Mouse (Mus musculus): ENCODE data around the gene Col6a5. TPM values are rescaled to one million over a fixed set of nuclear protein-coding genes. Genes with fewer than 3 reads are reported as not detected.
A peak's percentile ranks its signal among the peaks of the same experiment; 100 is the strongest.

Col6a5 gene
- total RNA-seq (2021): 1 to 10 TPM; 1.6 to 2.1 TPM

GRCm38 (mm10) chr9:105960533-105960932 is at the start of gene Col6a5:
Col6a5 (minus strand) TSS chr9:105960643.
- intact Hi-C loops (cut with DNase I): no loop called here
- DNase-seq (ENCODE audit: extremely low spot score in 1 of 2, low spot score in 2 of 2): peak in 1 of 2 experiments; percentile 43

- intact Hi-C loops (cut with DNase I): no loop called here
- no peak for DNase-seq (ENCODE audit: extremely low spot score in 1 of 2, low spot score in 2 of 2)
Observed at GRCm38 (mm10) chr9:105997955-105998354, 37.5 kb upstream of the Col6a5 start.

DNA sequence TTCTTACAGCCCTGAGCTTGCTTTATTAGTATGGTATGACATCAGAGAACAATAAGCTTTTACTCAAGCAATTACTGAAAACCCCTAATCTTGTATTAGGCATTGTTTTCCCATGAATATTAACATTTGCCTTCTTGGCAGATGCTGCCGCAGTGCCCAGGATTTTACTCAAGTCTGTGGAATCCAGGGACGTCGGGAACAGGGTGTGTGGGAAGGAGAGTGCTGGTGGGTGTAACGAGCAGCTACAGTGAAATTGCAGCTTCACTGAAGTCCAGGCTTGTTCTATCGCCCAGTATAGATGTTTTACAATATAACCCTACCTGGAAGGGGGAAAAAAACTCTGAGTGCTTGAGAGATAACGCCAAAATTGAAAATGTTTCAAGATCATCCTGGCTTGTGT is 32.0 kb upstream of the Col6a5 start:
- no peak for DNase-seq (ENCODE audit: extremely low spot score in 1 of 2, low spot score in 2 of 2)
- intact Hi-C loops (cut with DNase I): loop anchor here (5.0 kb wide), 1 partner anchor 40 kb away; no protein-coding TSS in a partner anchor

DNA sequence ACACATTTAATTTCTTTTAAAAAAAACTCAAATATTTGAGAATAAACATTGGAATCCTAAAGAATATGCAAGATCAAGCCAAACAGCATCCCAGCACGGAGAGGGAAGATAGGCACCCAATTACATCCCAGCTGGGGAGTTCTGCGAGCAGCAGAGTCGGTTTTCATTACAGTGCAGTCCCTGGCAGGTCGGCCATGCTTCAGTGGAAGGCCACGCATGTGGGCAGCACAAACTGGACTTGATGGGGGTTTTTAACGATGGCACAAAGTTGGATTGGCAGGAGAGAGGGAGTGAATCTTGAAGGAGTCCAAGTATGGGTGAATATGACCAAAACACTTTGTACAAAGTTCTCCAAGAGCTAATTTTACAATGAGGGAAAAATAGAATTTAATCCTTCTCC is 29.7 kb upstream of the Col6a5 start:
- intact Hi-C loops (cut with DNase I): loop anchor here (5.0 kb wide), 1 partner anchor 42 kb away; no protein-coding TSS in a partner anchor
- no peak for DNase-seq (ENCODE audit: extremely low spot score in 1 of 2, low spot score in 2 of 2)

- peak in 1 of 2 experiments; percentile 70 for DNase-seq (ENCODE audit: extremely low spot score in 1 of 2, low spot score in 2 of 2)
Observed at GRCm38 (mm10) chr9:105989468-105989867, 29.0 kb upstream of the Col6a5 start.

DNA sequence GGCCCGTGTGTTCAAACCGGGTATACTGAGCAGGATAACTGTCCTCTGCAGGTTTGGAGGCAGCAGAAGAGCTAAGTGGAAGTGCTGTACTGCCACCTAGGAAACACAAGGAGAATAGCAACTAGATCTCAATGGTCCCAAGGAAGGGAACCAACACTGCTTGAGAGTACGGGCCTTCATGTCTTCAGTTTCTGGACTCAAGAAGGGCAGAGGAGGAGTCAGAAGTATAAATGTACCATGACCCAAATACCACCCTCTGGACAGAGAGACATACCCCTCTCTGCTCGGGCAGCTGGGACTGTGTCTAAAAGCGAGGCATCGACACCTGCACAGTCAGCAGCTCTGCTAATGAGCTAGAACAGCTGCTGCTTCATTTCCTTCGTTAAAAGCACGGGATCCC is 27.7 kb upstream of the Col6a5 start:
- peak in 1 of 2 experiments; percentile 63 for DNase-seq (ENCODE audit: extremely low spot score in 1 of 2, low spot score in 2 of 2)
- intact Hi-C loops (cut with DNase I): loop anchor here (5.0 kb wide), 2 partner anchors 126 to 296 kb away; no protein-coding TSS in a partner anchor

More at GRCm38 (mm10) chr9:105989468-105989867, 29.0 kb upstream of the Col6a5 start:
- intact Hi-C loops (cut with DNase I): loop anchor here (5.0 kb wide), 2 partner anchors 127 to 297 kb away; no protein-coding TSS in a partner anchor

DNA sequence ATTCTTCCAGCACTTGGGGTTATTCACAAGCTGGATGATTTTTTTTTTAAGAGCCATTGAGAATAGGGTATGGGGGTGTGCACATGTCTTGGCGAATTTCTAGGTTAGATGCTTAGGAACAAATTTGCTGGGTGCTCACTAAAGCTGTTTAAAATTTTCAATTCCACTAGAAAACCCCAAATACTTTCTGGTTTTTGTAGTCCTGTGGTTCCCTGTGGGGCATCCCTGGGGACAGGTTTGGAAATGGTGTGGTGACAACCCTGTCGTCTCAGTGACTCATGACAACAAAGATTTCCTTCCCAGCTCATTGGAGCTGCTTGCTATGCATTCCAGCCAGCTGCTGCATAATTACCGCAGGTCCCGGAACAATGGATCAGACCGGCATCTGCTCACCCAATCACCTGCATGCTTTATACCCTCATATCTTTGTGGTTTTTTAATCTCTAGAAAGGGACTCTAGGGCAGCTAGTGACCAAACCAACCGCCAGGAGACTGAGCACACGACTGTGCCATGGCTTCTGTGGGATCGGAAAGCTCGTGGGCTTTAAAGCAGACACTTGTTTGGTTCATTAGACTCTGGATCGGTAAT is 24.6 kb upstream of the Col6a5 start:
- intact Hi-C loops (cut with DNase I): loop anchor here (5.0 kb wide), 2 partner anchors 123 to 293 kb away; no protein-coding TSS in a partner anchor
- no peak for DNase-seq (ENCODE audit: extremely low spot score in 1 of 2, low spot score in 2 of 2)

GRCm38 (mm10) chr9:105978479-105978878 is 18.0 kb upstream of the Col6a5 start:
- DNase-seq (ENCODE audit: extremely low spot score in 1 of 2, low spot score in 2 of 2): no peak
- intact Hi-C loops (cut with DNase I): no loop called here

DNA sequence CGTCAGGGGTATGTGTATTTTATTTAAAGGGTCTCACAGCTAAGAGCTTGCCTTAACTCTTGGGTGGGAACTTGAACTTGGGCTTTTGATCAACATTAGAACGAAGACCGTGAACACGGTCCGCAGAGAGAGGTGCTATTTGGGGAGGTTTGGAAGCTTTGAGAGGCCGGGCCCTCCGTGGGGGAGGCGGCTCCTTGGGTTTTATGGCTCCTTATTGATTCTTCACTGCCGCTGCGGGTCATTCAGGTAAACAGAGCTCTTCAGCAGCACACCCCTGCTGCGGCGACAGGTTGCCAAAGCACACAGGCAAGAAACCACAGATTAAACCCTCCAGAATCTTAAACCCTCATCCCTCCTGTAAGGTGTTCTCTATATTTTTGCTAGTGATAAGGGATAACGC is 16.4 kb upstream of the Col6a5 start:
- no peak for DNase-seq (ENCODE audit: extremely low spot score in 1 of 2, low spot score in 2 of 2)
- intact Hi-C loops (cut with DNase I): no loop called here

GRCm38 (mm10) chr9:105976314-105976713 is 15.9 kb upstream of the Col6a5 start:
- intact Hi-C loops (cut with DNase I): no loop called here
- no peak for DNase-seq (ENCODE audit: extremely low spot score in 1 of 2, low spot score in 2 of 2)

- DNase-seq (ENCODE audit: extremely low spot score in 1 of 2, low spot score in 2 of 2): no peak
- intact Hi-C loops (cut with DNase I): no loop called here
Observed at GRCm38 (mm10) chr9:105973736-105974135, 13.3 kb upstream of the Col6a5 start.

DNA sequence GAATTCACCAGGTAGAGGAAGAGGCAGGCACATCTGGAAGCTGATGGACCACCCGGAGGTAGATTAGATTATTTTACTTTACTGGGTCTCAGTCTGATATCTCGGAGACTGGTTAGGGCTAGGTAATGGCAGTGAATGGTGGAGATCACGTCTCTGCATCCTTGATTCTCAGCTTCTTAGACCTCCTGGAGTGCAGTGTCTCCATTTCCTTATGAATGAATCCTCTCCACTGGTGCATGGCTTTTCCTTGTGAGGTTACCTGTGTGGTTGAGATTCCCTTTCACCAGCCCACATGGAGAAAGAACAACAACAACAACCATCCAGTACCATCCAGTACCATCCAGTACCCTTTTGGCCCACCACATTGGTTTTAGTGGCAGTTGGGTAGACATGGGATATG is 11.6 kb upstream of the Col6a5 start:
- DNase-seq (ENCODE audit: extremely low spot score in 1 of 2, low spot score in 2 of 2): no peak
- intact Hi-C loops (cut with DNase I): no loop called here

GRCm38 (mm10) chr9:105971351-105971894 is 11.0 kb upstream of the Col6a5 start:
- DNase-seq (ENCODE audit: extremely low spot score in 1 of 2, low spot score in 2 of 2): no peak
- intact Hi-C loops (cut with DNase I): no loop called here

GRCm38 (mm10) chr9:105970901-105971300 is 10.5 kb upstream of the Col6a5 start:
- intact Hi-C loops (cut with DNase I): no loop called here
- no peak for DNase-seq (ENCODE audit: extremely low spot score in 1 of 2, low spot score in 2 of 2)

DNA sequence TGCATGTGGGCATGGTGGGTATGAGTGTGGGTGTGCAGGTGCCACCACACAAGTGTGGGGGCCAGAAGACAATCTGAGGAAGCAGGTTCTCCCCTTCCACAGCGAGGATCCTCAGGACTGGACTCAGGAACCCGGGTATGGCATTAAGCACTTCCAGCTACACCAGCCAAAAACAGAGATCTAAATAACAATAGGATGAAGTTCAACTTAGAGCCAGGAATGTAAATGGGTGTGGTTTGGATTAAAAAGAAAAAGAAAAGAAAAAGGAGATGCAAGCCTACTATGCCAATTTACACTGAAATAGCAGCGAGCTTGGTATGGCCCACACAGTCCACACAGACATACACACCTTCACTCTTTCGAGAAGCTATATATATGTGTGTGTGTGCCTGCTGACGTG is 7.5 kb upstream of the Col6a5 start:
- intact Hi-C loops (cut with DNase I): no loop called here
- DNase-seq (ENCODE audit: extremely low spot score in 1 of 2, low spot score in 2 of 2): no peak

- DNase-seq (ENCODE audit: extremely low spot score in 1 of 2, low spot score in 2 of 2): no peak
- intact Hi-C loops (cut with DNase I): no loop called here
Observed at GRCm38 (mm10) chr9:105959116-105959515, 1.3 kb downstream of the Col6a5 start.

DNA sequence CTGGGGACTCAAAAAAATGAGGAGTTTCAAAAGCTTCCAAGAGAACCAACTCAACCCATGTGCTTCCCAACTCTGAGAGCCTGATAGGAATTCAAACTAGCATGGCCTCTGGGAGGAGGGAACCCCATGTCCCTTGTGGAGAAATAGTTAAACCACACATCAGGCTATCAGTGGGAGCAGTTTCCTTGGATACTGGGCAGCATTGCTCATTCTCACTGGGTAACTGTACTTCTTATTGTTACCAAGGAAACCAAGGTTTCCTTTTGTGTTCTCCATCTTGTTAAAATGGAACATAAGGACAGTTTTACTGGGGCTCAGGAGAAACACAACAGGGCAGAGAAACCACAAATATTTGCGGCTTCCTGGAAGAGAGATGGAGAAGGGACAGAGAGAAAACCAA is 10.7 kb downstream of the Col6a5 start:
- intact Hi-C loops (cut with DNase I): no loop called here
- peak in 1 of 2 experiments; percentile 46 for DNase-seq (ENCODE audit: extremely low spot score in 1 of 2, low spot score in 2 of 2)

GRCm38 (mm10) chr9:105947577-105947976 is 12.9 kb downstream of the Col6a5 start:
- peak in 1 of 2 experiments; percentile 42 for DNase-seq (ENCODE audit: extremely low spot score in 1 of 2, low spot score in 2 of 2)
- intact Hi-C loops (cut with DNase I): no loop called here

DNA sequence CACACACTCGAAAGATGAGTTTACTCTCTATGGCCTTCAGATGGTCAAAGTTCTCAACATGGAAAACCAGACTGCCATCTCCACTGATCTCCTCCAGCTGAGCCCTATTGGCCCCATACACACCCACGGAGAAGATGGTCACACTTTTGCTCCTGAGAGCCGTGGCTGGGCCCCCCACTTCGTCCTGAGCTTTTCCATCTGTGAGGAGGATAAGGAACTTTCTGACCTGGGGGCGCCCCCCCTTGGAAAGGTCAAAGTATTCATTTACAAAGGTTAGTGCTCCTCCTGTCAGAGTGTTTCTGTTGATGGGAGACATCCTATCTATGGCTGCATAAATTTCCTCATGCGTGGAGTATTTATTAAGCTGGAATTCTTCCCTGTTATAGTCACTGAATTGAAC is 26.6 kb downstream of the Col6a5 start:
- DNase-seq (ENCODE audit: extremely low spot score in 1 of 2, low spot score in 2 of 2): no peak
- intact Hi-C loops (cut with DNase I): no loop called here

DNA sequence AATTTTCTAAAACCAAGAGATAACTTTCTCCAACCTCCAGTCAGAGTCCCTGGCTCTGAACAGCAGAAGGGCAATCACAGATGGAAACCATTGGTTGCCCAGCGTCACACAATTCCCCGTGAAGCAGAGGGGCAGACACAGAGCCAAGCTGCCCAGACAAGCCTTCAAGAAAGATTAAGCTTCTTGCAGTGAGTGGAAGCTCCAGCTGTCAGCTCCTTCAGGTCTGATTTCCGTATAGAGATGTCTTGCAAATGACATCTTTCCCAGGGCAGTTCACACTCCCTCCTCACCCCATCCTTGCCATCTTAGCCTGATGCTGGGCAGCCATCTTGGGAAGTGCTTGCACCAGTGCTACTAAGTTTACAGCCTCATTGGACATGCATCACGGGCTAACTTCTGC is 31.2 kb downstream of the Col6a5 start:
- no peak for DNase-seq (ENCODE audit: extremely low spot score in 1 of 2, low spot score in 2 of 2)
- intact Hi-C loops (cut with DNase I): no loop called here

All from left cerebral cortex, postnatal 10 days (tissue).